Mouse (Mus musculus): ENCODE data around the gene Ndufb4. TPM values are rescaled to one million over a fixed set of nuclear protein-coding genes. Genes with fewer than 3 reads are reported as not detected.

The Ndufb4 gene
- polyA plus RNA-seq, 1 experiment from 2014 or later, result 54.4 TPM

- DNase-seq (no peak), ATAC-seq (ENCODE audit: insufficient read depth) (no peak)
- Histone ChIP-seq H3K27me3 (ENCODE audit: insufficient read depth, low read length) (no peaks in the 10 kb centered on the region), H3K36me3 (ENCODE audit: insufficient read depth) (no peaks in the 10 kb centered on the region), H3K4me3 (ENCODE audit: low read depth, low read length) (no peak overlapping the region), H3K27ac (ENCODE audit: low read depth) (no peak overlapping the region), H3K4me2 (no peak overlapping the region), H3K4me1 (ENCODE audit: insufficient read depth) (no peaks in the 10 kb centered on the region), H3K9ac (no peak overlapping the region), H3K9me3 (ENCODE audit: low read depth, low read length) (no peaks in the 10 kb centered on the region)
- 76% methylated on average over 8 of the region's 8 CpGs for WGBS
- TF ChIP-seq CTCF (IDR thresholded peaks at IDR 0.05; ENCODE audit: low read depth), result no peak
Observed at GRCm38 (mm10) chr16:37677586-37677985, 23.3 kb upstream of the Ndufb4 start.

GRCm38 (mm10) chr16:37676677-37677072, 22.4 kb upstream of the Ndufb4 start:
- no peaks in the 10 kb centered on the region for H3K27me3 ChIP-seq (ENCODE audit: insufficient read depth, low read length)
- no peak overlapping the region for H3K27ac ChIP-seq (ENCODE audit: low read depth)
- DNase-seq, result no peak
- H3K4me3 ChIP-seq (ENCODE audit: low read depth, low read length), result no peak overlapping the region
- no peaks in the 10 kb centered on the region for H3K4me1 ChIP-seq (ENCODE audit: insufficient read depth)
- H3K9ac ChIP-seq, result no peak overlapping the region
- WGBS, result 51% methylated on average over 4 of the region's 4 CpGs
- H3K9me3 ChIP-seq (ENCODE audit: low read depth, low read length), result no peaks in the 10 kb centered on the region
- ATAC-seq (ENCODE audit: insufficient read depth), result no peak
- no peak overlapping the region; the same call in 1 of the 2 replicates for H3K4me2 ChIP-seq
- no peaks in the 10 kb centered on the region for H3K36me3 ChIP-seq (ENCODE audit: insufficient read depth)
- TF ChIP-seq CTCF (IDR thresholded peaks at IDR 0.05; ENCODE audit: low read depth), result no peak

- Histone ChIP-seq H3K4me2 (no peak overlapping the region; the same call in 1 of the 2 replicates), H3K9me3 (ENCODE audit: low read depth, low read length) (no peaks in the 10 kb centered on the region), H3K27ac (ENCODE audit: low read depth) (no peak overlapping the region), H3K4me1 (ENCODE audit: insufficient read depth) (no peaks in the 10 kb centered on the region), H3K27me3 (ENCODE audit: insufficient read depth, low read length) (no peaks in the 10 kb centered on the region), H3K9ac (no peak overlapping the region), H3K36me3 (ENCODE audit: insufficient read depth) (no peaks in the 10 kb centered on the region), H3K4me3 (ENCODE audit: low read depth, low read length) (no peak overlapping the region)
- ATAC-seq (ENCODE audit: insufficient read depth) (no peak), DNase-seq (no peak)
- WGBS, result 51% methylated on average over 17 of the region's 17 CpGs
- no peak for TF ChIP-seq CTCF (IDR thresholded peaks at IDR 0.05; ENCODE audit: low read depth)
Observed at GRCm38 (mm10) chr16:37676024-37676676, 21.9 kb upstream of the Ndufb4 start.

GRCm38 (mm10) chr16:37675326-37675725, 21.1 kb upstream of the Ndufb4 start:
- ATAC-seq (ENCODE audit: insufficient read depth), result no peak
- 86% methylated on average over 5 of the region's 5 CpGs for WGBS
- no peak overlapping the region for H3K27ac ChIP-seq (ENCODE audit: low read depth)
- H3K4me1 ChIP-seq (ENCODE audit: insufficient read depth), result no peaks in the 10 kb centered on the region
- no peak overlapping the region for H3K4me3 ChIP-seq (ENCODE audit: low read depth, low read length)
- H3K9me3 ChIP-seq (ENCODE audit: low read depth, low read length), result no peaks in the 10 kb centered on the region
- no peaks in the 10 kb centered on the region for H3K27me3 ChIP-seq (ENCODE audit: insufficient read depth, low read length)
- TF ChIP-seq CTCF (IDR thresholded peaks at IDR 0.05; ENCODE audit: low read depth), result no peak
- H3K4me2 ChIP-seq, result no peak overlapping the region
- no peaks in the 10 kb centered on the region for H3K36me3 ChIP-seq (ENCODE audit: insufficient read depth)
- no peak for DNase-seq
- no peak overlapping the region for H3K9ac ChIP-seq

- H3K4me1 ChIP-seq (ENCODE audit: insufficient read depth), result no peaks in the 10 kb centered on the region
- H3K27me3 ChIP-seq (ENCODE audit: insufficient read depth, low read length), result no peaks in the 10 kb centered on the region
- no peak for TF ChIP-seq CTCF (IDR thresholded peaks at IDR 0.05; ENCODE audit: low read depth)
- no peak overlapping the region for H3K4me3 ChIP-seq (ENCODE audit: low read depth, low read length)
- no peak overlapping the region for H3K27ac ChIP-seq (ENCODE audit: low read depth)
- H3K9ac ChIP-seq, result no peak overlapping the region
- H3K36me3 ChIP-seq (ENCODE audit: insufficient read depth), result no peaks in the 10 kb centered on the region
- DNase-seq (no peak), ATAC-seq (ENCODE audit: insufficient read depth) (peak; percentile 28; the same call in 1 of the 2 replicates)
- H3K4me2 ChIP-seq, result no peak overlapping the region
- H3K9me3 ChIP-seq (ENCODE audit: low read depth, low read length), result no peaks in the 10 kb centered on the region
- WGBS, result 24% methylated on average over 4 of the region's 4 CpGs
Observed at GRCm38 (mm10) chr16:37670666-37671283, 16.5 kb upstream of the Ndufb4 start.

GRCm38 (mm10) chr16:37665394-37665935, 11.2 kb upstream of the Ndufb4 start:
- H3K4me1 ChIP-seq (ENCODE audit: insufficient read depth), result no peaks in the 10 kb centered on the region
- WGBS, result 49% methylated on average over 5 of the region's 5 CpGs
- ATAC-seq (ENCODE audit: insufficient read depth), result no peak

GRCm38 (mm10) chr16:37663643-37664459, 9.6 kb upstream of the Ndufb4 start:
- Histone ChIP-seq H3K4me2 (no peak overlapping the region), H3K27me3 (ENCODE audit: insufficient read depth, low read length) (no peaks in the 10 kb centered on the region), H3K9ac (no peak overlapping the region), H3K4me1 (ENCODE audit: insufficient read depth) (no peaks in the 10 kb centered on the region), H3K9me3 (ENCODE audit: low read depth, low read length) (no peaks in the 10 kb centered on the region), H3K4me3 (ENCODE audit: low read depth, low read length) (no peak overlapping the region), H3K27ac (ENCODE audit: low read depth) (no peak overlapping the region), H3K36me3 (ENCODE audit: insufficient read depth) (no peaks in the 10 kb centered on the region)
- no peak for TF ChIP-seq CTCF (IDR thresholded peaks at IDR 0.05; ENCODE audit: low read depth)
- 51% methylated on average over 9 of the region's 9 CpGs for WGBS
- ATAC-seq (ENCODE audit: insufficient read depth) (no peak), DNase-seq (no peak)

More at GRCm38 (mm10) chr16:37665394-37665935, 11.2 kb upstream of the Ndufb4 start:
- no peaks in the 10 kb centered on the region for H3K36me3 ChIP-seq (ENCODE audit: insufficient read depth)
- no peak for TF ChIP-seq CTCF (IDR thresholded peaks at IDR 0.05; ENCODE audit: low read depth)
- no peak overlapping the region for H3K4me3 ChIP-seq (ENCODE audit: low read depth, low read length)
- H3K4me2 ChIP-seq, result no peak overlapping the region
- DNase-seq, result peak; percentile 28
- no peaks in the 10 kb centered on the region for H3K9me3 ChIP-seq (ENCODE audit: low read depth, low read length)
- no peak overlapping the region for H3K27ac ChIP-seq (ENCODE audit: low read depth)
- H3K9ac ChIP-seq, result no peak overlapping the region
- no peaks in the 10 kb centered on the region for H3K27me3 ChIP-seq (ENCODE audit: insufficient read depth, low read length)

Data from lung, embryonic 14.5 days (tissue).